Mouse (Mus musculus) hindbrain, postnatal 0 days (tissue): ENCODE data around the gene Nedd1. TPM values are rescaled to one million over a fixed set of nuclear protein-coding genes. Genes with fewer than 3 reads are reported as not detected.

Experiments
- ATAC-seq: fragments of 200-750 bp; cut with Nextera tagmentation; 2 replicates; pipeline ENCODE4 v1.8.0; 2017; ENCODE audit warnings: mild to moderate bottlenecking, moderate TSS enrichment, moderate library complexity
- DNase-seq: peaks from one replicate; pipeline ENCODE4 v3.0.0-alpha.2; 2015; ENCODE audit warnings: low spot score
- H3K27ac ChIP-seq: fragments of 300-500 bp; sonication (generic); 2 replicates; pipeline ENCODE4 v1.5.1; 2014; ENCODE audit warnings: mild to moderate bottlenecking
- H3K27me3 ChIP-seq: fragments of 300-500 bp; sonication (generic); 2 replicates; pipeline ENCODE4 v1.6.1; 2014; ENCODE audit warnings: low read length, mixed read lengths; ENCODE audit not compliant: insufficient read depth
- H3K36me3 ChIP-seq: fragments of 300-500 bp; sonication (generic); 2 replicates; pipeline ENCODE4 v1.6.1; 2014; ENCODE audit warnings: low read length, mixed read lengths; ENCODE audit not compliant: insufficient read depth
- H3K4me1 ChIP-seq: fragments of 300-500 bp; sonication (generic); 2 replicates; pipeline ENCODE4 v1.6.1; 2014; ENCODE audit warnings: antibody characterized with exemption, low read length, mixed read lengths; ENCODE audit not compliant: insufficient read depth
- H3K4me2 ChIP-seq: fragments of 300-500 bp; sonication (generic); 2 replicates; pipeline ENCODE4 v1.6.1; 2014; ENCODE audit warnings: low read depth, mild to moderate bottlenecking, low read length, moderate library complexity, mixed read lengths
- H3K4me3 ChIP-seq: fragments of 300-500 bp; sonication (generic); 2 replicates; pipeline ENCODE4 v1.5.1; 2014; ENCODE audit warnings: low read length
- H3K9ac ChIP-seq: fragments of 300-500 bp; sonication (generic); replicated peaks from 2 replicates; pipeline ENCODE4 v1.6.1; 2014; ENCODE audit warnings: mild to moderate bottlenecking, low read length, moderate library complexity, mixed read lengths
- H3K9me3 ChIP-seq: fragments of 300-500 bp; sonication (generic); 2 replicates; pipeline ENCODE4 v1.6.1; 2016; ENCODE audit warnings: low read length, mixed read lengths
- CTCF ChIP-seq: IDR thresholded peaks from 2 replicates; pipeline ENCODE4 v1.5.1; 2016; ENCODE audit warnings: antibody characterized with exemption, control low read depth, low read depth
- WGBS: fragments of 180-500 bp; shearing (Covaris S2); extraction: QIAGEN DNeasy Blood & Tissue Kit; methylation state at CpG from one replicate; pipeline ENCODE4 v1.1.7; 2014; 5-methylcytosine and 5-hydroxymethylcytosine counted together
- polyA plus RNA-seq: library from polyadenylated mRNA; unstranded; fragments of >200 nt; fragmentation: Nextera tagmentation; extraction: Ambion mirVana; gene quantifications from 2 replicates; pipeline ENCODE4 v1.2.1, GENCODE M21; 2015
- total RNA-seq: library from RNA; depleted of rRNA; stranded (reverse); fragments of >200 nt; gene quantifications from 2 replicates; pipeline ENCODE4 v1.2.3, GENCODE M21; 2014

Nedd1 gene
- total and polyA plus RNA-seq, 2 experiments from 2014 or later = 7.0 to 8.8 TPM

- H3K9me3 ChIP-seq = no peaks in the 10 kb centered on the region
- H3K4me2 ChIP-seq = no peak overlapping the region
- ATAC-seq = no peak
- 92% methylated on average over 4 of the region's 4 CpGs for WGBS
- H3K27me3 ChIP-seq = no peaks in the 10 kb centered on the region
- no peak overlapping the region for H3K9ac ChIP-seq
- H3K4me1 ChIP-seq = no peaks in the 10 kb centered on the region
- no peak for TF ChIP-seq CTCF
- H3K4me3 ChIP-seq = no peak overlapping the region
- H3K27ac ChIP-seq = no peak overlapping the region
- no peaks in the 10 kb centered on the region for H3K36me3 ChIP-seq
- DNase-seq = no peak
Observed at GRCm38 (mm10) chr10:92671906-92672305, 50.3 kb downstream of the Nedd1 start.

- no peak for TF ChIP-seq CTCF
- no peaks in the 10 kb centered on the region for H3K4me1 ChIP-seq
- no peak for DNase-seq
Observed at GRCm38 (mm10) chr10:92665287-92665686, 56.9 kb downstream of the Nedd1 start.

GRCm38 (mm10) chr10:92653266-92653665 is 69.0 kb downstream of the Nedd1 start:
- H3K4me2 ChIP-seq = no peak overlapping the region
- TF ChIP-seq CTCF = no peak
- H3K9ac ChIP-seq = no peak overlapping the region
- H3K9me3 ChIP-seq = no peaks in the 10 kb centered on the region
- ATAC-seq (no peak), DNase-seq (no peak)
- no peak overlapping the region for H3K4me3 ChIP-seq
- H3K36me3 ChIP-seq = no peaks in the 10 kb centered on the region
- 47% methylated on average over 4 of the region's 4 CpGs for WGBS
- no peak overlapping the region for H3K27ac ChIP-seq
- H3K4me1 ChIP-seq = peaks cover 2% of the 10 kb centered on the region; the same call in 1 of the 2 replicates
- no peaks in the 10 kb centered on the region for H3K27me3 ChIP-seq

More at GRCm38 (mm10) chr10:92665287-92665686, 56.9 kb downstream of the Nedd1 start:
- Histone ChIP-seq H3K4me3 (no peak overlapping the region), H3K27ac (no peak overlapping the region), H3K9ac (no peak overlapping the region), H3K9me3 (no peaks in the 10 kb centered on the region), H3K27me3 (no peaks in the 10 kb centered on the region), H3K4me2 (no peak overlapping the region), H3K36me3 (no peaks in the 10 kb centered on the region)
- ATAC-seq = no peak
- 91% methylated on average over 5 of the region's 5 CpGs for WGBS

- WGBS = 19% methylated on average over 3 of the region's 3 CpGs
- Histone ChIP-seq H3K4me2 (no peak overlapping the region), H3K4me1 (no peaks in the 10 kb centered on the region; the same call in 1 of the 2 replicates), H3K36me3 (no peaks in the 10 kb centered on the region), H3K27ac (no peak overlapping the region), H3K27me3 (no peaks in the 10 kb centered on the region), H3K9me3 (no peaks in the 10 kb centered on the region), H3K4me3 (no peak overlapping the region), H3K9ac (no peak overlapping the region)
- DNase-seq (peak; percentile 78), ATAC-seq (no peak)
- peak; percentile 57 for TF ChIP-seq CTCF
Observed at GRCm38 (mm10) chr10:92652399-92652920, 69.8 kb downstream of the Nedd1 start.

- H3K9me3 ChIP-seq = no peaks in the 10 kb centered on the region
- H3K9ac ChIP-seq = no peak overlapping the region
- H3K4me2 ChIP-seq = no peak overlapping the region
- H3K27ac ChIP-seq = no peak overlapping the region
- no peaks in the 10 kb centered on the region; the same call in 1 of the 2 replicates for H3K4me1 ChIP-seq
- WGBS = 85% methylated on average over 3 of the region's 3 CpGs
- H3K4me3 ChIP-seq = no peak overlapping the region
- H3K27me3 ChIP-seq = no peaks in the 10 kb centered on the region
- ATAC-seq (no peak), DNase-seq (peak; percentile 24)
- no peaks in the 10 kb centered on the region for H3K36me3 ChIP-seq
- no peak for TF ChIP-seq CTCF
Observed at GRCm38 (mm10) chr10:92651266-92651665, 71.0 kb downstream of the Nedd1 start.

- no peak for TF ChIP-seq CTCF
- H3K36me3 ChIP-seq = no peaks in the 10 kb centered on the region
- H3K4me1 ChIP-seq = no peaks in the 10 kb centered on the region; the same call in 1 of the 2 replicates
- no peak overlapping the region for H3K4me2 ChIP-seq
- ATAC-seq = no peak
- H3K4me3 ChIP-seq = no peak overlapping the region
- WGBS = 55% methylated on average over 8 of the region's 8 CpGs
- no peak overlapping the region for H3K27ac ChIP-seq
- no peak for DNase-seq
- no peaks in the 10 kb centered on the region for H3K27me3 ChIP-seq
- no peaks in the 10 kb centered on the region for H3K9me3 ChIP-seq
- no peak overlapping the region for H3K9ac ChIP-seq
Observed at GRCm38 (mm10) chr10:92649096-92649495, 73.1 kb downstream of the Nedd1 start.

- Histone ChIP-seq H3K9me3 (no peaks in the 10 kb centered on the region), H3K4me1 (no peaks in the 10 kb centered on the region; the same call in 1 of the 2 replicates), H3K27me3 (no peaks in the 10 kb centered on the region), H3K9ac (no peak overlapping the region), H3K4me3 (no peak overlapping the region), H3K4me2 (no peak overlapping the region), H3K27ac (no peak overlapping the region), H3K36me3 (no peaks in the 10 kb centered on the region)
- no peak for TF ChIP-seq CTCF
- 66% methylated on average over 2 of the region's 2 CpGs for WGBS
- ATAC-seq = no peak
- no peak for DNase-seq
Observed at GRCm38 (mm10) chr10:92647691-92648090, 74.5 kb downstream of the Nedd1 start.
